Mouse (Mus musculus): ENCODE measurements around the gene Arxes1. TPM values are rescaled to one million over a fixed set of nuclear protein-coding genes. Genes with fewer than 3 reads are reported as not detected.
"Not testable (repeated sequence)": the region's sequence is repeated elsewhere in the genome, so short reads cannot be mapped to it uniquely, and the experiment has no call there.

Arxes1 gene
- total RNA-seq (2021) (10 to 100 TPM in 1 of 2 experiments, 1 to 10 TPM in 1; 8.4 to 22.3 TPM), polyA plus RNA-seq (2012; rRNA removed) (13.0 and 31.9 TPM in 2 replicates)
- long read RNA-seq, transcript Arxes1-201 (1 exons, 1,580 nt) = major isoform, 30 of 30 reads
- long read RNA-seq, partial matches to known transcripts = 0 of 30 reads
- long read RNA-seq, other reads (novel, unspliced or antisense) = 0 of 30 reads

DNA sequence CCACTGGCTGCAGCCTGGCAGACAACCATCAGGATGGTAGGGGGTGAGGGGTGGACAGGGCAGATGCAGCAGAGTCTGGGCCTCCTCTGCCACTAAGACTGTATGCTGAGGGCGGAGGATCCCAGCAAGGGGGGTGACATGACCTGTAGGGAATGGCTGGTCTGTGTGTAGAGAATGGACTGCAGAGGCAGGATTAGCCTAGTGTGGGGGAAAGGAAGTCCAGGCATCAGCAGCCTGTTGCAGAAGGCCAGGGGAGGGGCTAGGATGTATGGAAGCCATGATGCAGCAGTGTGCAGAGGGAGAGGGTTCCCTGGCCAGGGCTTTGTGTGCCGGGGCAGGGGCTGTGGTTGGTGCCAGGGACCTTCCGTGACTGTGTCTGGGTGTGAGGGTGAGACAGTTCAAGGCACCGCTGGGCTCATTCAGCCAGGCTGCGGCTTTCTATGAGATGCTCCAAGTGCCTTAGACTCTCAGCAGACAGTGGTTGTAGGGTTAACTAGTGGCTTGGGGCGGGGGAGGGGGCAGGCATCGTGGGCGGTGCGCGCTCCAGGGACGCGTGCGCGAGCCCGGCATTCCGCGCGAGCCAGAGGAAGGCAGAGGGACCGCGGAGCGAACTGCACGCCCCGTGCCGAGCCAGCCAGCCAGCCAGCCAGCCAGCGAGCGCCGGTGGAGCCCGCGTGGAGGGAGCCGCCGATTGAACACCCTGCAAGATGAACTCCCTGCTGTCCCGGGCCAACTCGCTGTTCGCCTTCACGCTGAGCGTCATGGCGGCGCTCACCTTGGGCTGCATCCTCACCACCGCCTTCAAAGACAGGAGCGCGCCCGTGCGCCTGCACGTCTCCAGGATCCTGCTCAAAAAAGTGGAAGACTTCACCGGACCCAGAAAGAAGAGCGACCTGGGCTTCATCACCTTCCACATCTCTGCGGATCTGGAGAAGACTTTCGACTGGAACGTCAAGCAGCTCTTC, at the start of gene Arxes1:
Gene Arxes1 (plus strand): TSS at position 569 of the 965 bp plus-strand sequence.
- peak; percentile 27 for DNase-seq

DNA sequence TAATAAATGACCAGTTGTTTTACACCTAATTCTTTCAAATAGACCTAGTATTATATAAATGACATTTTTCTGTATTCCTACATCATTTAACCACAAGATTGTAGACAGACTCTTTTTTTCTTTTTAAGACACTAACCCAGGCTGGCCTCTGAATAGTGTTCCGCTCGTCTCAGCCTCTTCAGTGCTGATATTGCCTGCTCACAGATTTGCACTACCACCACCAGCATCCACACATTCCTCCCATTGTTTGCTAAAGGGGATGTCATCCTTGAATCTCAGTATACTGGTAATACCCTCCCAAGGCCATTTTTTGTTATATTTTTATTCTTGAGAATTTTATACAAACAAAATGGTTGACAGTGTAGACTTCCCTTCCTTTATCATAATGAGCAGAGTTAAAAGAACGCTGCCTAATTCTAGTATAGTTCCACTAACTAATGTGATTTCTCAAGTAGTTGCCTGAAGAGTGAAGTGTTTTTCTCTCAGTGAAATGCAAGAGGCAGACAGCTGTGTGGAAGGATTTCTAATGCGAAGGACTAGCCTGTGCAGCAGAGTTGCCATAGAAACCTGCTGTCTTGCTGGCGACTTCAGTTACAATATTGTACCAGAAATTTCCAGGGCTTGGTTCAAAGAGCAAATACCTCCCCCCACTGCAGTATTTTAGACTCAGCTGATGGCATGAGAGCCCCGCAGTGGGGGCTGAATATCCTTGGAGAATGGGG, 48.5 kb upstream of the Arxes1 start:
- DNase-seq = no peak

DNA sequence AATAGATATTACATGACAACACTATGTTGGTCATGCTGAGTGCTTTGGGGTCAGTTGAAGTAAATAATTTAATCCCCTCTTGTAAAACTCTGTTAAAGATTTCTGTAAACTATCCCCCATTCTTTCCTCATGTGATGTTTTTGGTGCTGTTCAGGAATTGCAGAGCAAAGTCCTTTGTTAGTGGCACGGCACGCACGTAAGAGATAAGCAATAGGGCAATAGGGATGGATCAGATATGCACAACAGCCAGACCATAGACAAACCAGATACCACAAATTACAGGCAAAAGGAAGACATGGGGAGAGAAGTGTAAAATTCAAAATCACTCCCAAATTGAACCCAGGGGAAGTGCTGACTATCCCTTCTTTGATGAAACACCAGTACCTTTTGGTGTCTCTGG, 46.9 kb upstream of the Arxes1 start:
- no peak for DNase-seq

DNA sequence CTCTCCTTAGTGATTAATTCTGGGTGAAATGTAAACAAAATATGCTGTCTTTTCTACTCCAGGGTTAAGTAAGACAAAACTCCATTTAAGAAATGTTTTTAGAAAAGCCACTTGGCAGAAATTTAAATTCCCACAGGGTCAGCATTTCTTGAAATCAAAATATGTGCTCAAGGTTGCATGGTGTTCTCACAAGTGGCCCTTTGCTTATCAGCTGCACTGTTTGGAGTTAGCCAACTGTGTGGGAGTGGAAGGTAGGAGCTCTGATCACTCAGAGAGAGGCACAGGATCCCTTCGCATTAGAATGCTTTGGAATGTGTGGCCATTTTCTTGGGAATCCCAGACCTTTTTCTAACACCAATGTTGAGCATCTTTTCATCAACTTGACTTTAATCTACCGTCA, 42.5 kb upstream of the Arxes1 start:
- DNase-seq = no peak

- DNase-seq = not testable (repeated sequence)
These were observed 40.0 kb upstream of the Arxes1 start for GRCm38 (mm10) chrX:135993192-135993594.

- DNase-seq = not testable (repeated sequence)
These were observed 39.5 kb upstream of the Arxes1 start, which contains the start of gene Arxes2 for GRCm38 (mm10) chrX:135993664-135994119. Gene Arxes2 (plus strand): TSS chrX:135993824.

DNA sequence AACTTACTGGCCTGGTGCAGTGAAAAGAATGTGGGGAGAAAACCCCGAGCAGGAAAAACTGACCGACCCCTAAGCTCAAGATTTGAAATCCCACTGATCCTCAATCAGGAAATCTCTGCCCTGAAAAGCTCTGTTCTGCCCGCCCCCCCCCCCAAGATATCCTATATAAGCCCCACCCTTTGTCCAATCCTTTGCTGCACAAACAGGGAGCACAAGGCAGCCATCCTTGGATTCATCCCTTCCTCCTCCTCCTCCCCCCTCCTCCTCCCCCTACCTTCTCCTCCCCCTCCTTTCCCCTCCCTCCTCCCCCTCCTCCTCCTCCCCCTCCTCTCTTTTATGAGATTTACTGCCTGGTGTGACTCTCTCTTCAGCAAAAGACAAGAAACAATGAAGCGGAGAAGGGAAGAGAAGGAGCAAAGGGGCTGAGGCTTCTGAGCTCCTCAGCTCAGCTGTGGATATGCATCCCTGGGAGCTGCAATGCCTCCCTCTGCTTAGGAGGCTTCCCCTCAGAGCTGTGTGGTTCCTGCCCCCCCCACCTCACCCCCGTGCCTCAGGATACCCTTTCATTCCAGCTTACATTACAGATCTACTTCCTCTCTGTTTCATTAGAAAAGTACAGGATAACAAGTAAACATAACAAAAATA, 25.8 kb upstream of the Arxes1 start:
- DNase-seq = no peak

- DNase-seq = no peak
These were observed 18.8 kb upstream of the Arxes1 start for GRCm38 (mm10) chrX:136014392-136014791.

DNA sequence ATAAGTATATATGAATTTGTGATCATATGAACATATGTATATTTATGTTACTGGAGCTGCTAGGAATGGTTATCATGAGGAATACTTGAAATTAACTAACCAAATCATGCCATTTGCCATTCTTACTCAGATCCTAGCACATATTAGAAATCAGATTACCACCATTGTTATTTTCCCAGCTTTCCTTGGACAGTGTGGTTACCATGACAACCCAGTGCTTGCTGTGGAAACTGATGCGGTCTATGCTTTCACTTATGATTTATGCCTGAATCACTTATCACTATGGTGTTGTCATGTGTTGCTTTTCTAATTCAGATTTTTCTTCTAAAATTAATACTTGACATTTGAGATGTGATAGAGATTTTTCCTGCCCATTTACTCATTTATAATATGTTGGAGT, 2.8 kb upstream of the Arxes1 start:
- no peak for DNase-seq

GRCm38 (mm10) chrX:136043726-136044125, 10.6 kb downstream of the Arxes1 start:
- no peak for DNase-seq

GRCm38 (mm10) chrX:136047528-136047927, 14.4 kb downstream of the Arxes1 start:
- DNase-seq = peak; percentile 40

- no peak for DNase-seq
These were observed 18.1 kb downstream of the Arxes1 start for GRCm38 (mm10) chrX:136051219-136051618.

DNA sequence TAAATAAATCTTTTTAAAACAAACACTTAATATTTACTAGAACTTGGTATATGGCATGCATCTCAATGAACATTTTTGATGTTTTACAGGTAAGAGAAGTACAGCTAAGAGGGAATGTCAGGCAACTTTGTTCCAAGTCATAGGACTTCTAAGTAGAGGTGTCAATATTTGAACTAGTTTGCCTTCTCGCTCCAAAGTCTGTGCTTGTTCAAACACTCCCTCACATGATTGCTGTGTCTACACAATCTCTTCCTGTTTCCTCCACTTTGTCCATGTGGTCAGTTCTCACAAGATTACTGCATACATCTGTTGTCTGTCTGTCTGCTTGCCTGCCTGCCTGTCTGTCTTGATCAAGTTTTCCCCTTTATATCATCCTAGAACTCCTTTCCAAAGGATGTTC, 27.5 kb downstream of the Arxes1 start:
- no peak for DNase-seq

- not testable (repeated sequence) for DNase-seq
These were observed 34.2 kb downstream of the Arxes1 start for GRCm38 (mm10) chrX:136067201-136067991.

DNA sequence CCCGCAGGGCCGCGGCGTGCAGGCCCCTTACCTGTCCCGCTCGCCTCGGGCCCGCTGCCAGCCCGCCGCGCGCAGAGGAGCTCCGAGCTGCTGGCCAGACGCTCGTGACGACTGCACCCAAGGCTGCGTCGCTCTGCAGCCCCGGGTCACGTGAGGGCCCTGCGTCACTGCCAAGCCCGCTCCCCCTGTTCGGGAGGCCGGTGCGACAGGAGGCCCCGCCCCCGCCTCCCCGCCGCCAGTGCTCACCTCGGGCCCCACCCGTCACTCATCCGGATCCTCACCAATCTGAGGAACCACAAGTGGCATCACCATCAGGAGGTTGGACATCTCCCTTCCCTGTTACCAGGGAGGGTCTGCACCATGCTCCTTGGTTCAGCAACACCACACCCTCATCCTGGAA, 34.9 kb downstream of the Arxes1 start, which contains the start of gene Bex2:
Gene Bex2 (minus strand): TSS at position 217 of the 400 bp plus-strand sequence.
- not testable (repeated sequence) for DNase-seq

Other genes with a start within 250 kb of the Arxes1 start
- 10 to 100 TPM; 15.4 to 24.2 TPM for gene Bhlhb9, start 235.8 kb upstream of the Arxes1 start, total RNA-seq (2021)
- gene Bhlhb9, start 235.8 kb upstream of the Arxes1 start, polyA plus RNA-seq (2012; rRNA removed) = 2.2 and 4.5 TPM in 2 replicates
- gene Gprasp2, start 194.3 kb upstream of the Arxes1 start, total RNA-seq (2021) = 10 to 100 TPM; 21.9 to 30.6 TPM
- gene Gprasp2, start 194.3 kb upstream of the Arxes1 start, polyA plus RNA-seq (2012; rRNA removed) = 10.2 and 21.5 TPM in 2 replicates
- 10 to 100 TPM; 28.6 to 97.9 TPM for gene Arxes2, start 39.5 kb upstream of the Arxes1 start, total RNA-seq (2021)
- gene Arxes2, start 39.5 kb upstream of the Arxes1 start, polyA plus RNA-seq (2012; rRNA removed) = 41.3 and 107 TPM in 2 replicates
- 10 to 100 TPM; 16.0 to 33.7 TPM for gene Bex2, start 34.9 kb downstream of the Arxes1 start, total RNA-seq (2021)
- gene Bex2, start 34.9 kb downstream of the Arxes1 start, polyA plus RNA-seq (2012; rRNA removed) = 1.4 TPM in 2 replicates
- gene Nxf3, start 51.9 kb downstream of the Arxes1 start, total RNA-seq (2021) = not detected
- gene Nxf3, start 51.9 kb downstream of the Arxes1 start, polyA plus RNA-seq (2012; rRNA removed) = not detected in 2 replicates
- gene Bex4, start 105.6 kb downstream of the Arxes1 start, total RNA-seq (2021) = 1 to 10 TPM; 3.3 to 7.9 TPM
- 0.30 TPM in 1 of 2 replicates, not detected in the other for gene Bex4, start 105.6 kb downstream of the Arxes1 start, polyA plus RNA-seq (2012; rRNA removed)
- gene Tceal8, start 139.0 kb downstream of the Arxes1 start, total RNA-seq (2021) = 10 to 100 TPM; 37.1 to 56.5 TPM
- 0.87 and 1.2 TPM in 2 replicates for gene Tceal8, start 139.0 kb downstream of the Arxes1 start, polyA plus RNA-seq (2012; rRNA removed)
- gene Tceal5, start 170.5 kb downstream of the Arxes1 start, total RNA-seq (2021) = 1 to 10 TPM in 1 of 2 experiments, under 1 TPM in 1; 0.69 to 2.3 TPM
- not detected in 2 replicates for gene Tceal5, start 170.5 kb downstream of the Arxes1 start, polyA plus RNA-seq (2012; rRNA removed)
- gene Tceal7, start 181.4 kb downstream of the Arxes1 start, total RNA-seq (2021) = not detected
- gene Tceal7, start 181.4 kb downstream of the Arxes1 start, polyA plus RNA-seq (2012; rRNA removed) = not detected in 2 replicates
- 10 to 100 TPM; 12.9 to 20.5 TPM for gene Bex1, start 182.1 kb downstream of the Arxes1 start, total RNA-seq (2021)
- 1.5 and 1.9 TPM in 2 replicates for gene Bex1, start 182.1 kb downstream of the Arxes1 start, polyA plus RNA-seq (2012; rRNA removed)
- gene Tceal9, start 211.7 kb downstream of the Arxes1 start, total RNA-seq (2021) = 100 to 1,000 TPM; 252 to 337 TPM
- 4.4 and 7.1 TPM in 2 replicates for gene Tceal9, start 211.7 kb downstream of the Arxes1 start, polyA plus RNA-seq (2012; rRNA removed)
- gene Bex3, start 236.9 kb downstream of the Arxes1 start, total RNA-seq (2021) = 100 to 1,000 TPM in 1 of 2 experiments, 10 to 100 TPM in 1; 96.8 to 195 TPM
- 24.3 and 34.2 TPM in 2 replicates for gene Bex3, start 236.9 kb downstream of the Arxes1 start, polyA plus RNA-seq (2012; rRNA removed)

Measured in adrenal gland, adult 2 months (tissue).